Mouse (Mus musculus) MEL (cell line): ENCODE data around the gene Wfdc3. TPM values are rescaled to one million over a fixed set of nuclear protein-coding genes. Genes with fewer than 3 reads are reported as not detected.

Experiments
- DNase-seq: peaks from one replicate; pipeline ENCODE4 v3.0.0; 2011; ENCODE audit warnings: low read depth, low spot score
- H3K27ac ChIP-seq: 2 replicates; pipeline ENCODE4 v1.5.1; 2012; ENCODE audit warnings: low read depth, mild to moderate bottlenecking, control low read depth, low read length, moderate library complexity; ENCODE audit not compliant: control insufficient read depth
- H3K27me3 ChIP-seq, 2 experiments: fragments of 150-350 bp in 1 of 2; sonication (generic) in 1 of 2; 2 replicates each; pipeline ENCODE4 v1.6.1; 2012; ENCODE audit warnings: low read length in 2 of 2, mild to moderate bottlenecking in 2 of 2, improper control_type of control experiment in 1 of 2, moderate library complexity in 1 of 2; ENCODE audit not compliant: insufficient read depth in 2 of 2, control insufficient read depth in 1 of 2
- H3K36me3 ChIP-seq, 2 experiments: 2 replicates each; pipeline ENCODE4 v1.6.1; 2012 to 2014; ENCODE audit warnings: low read length in 2 of 2, improper control_type of control experiment in 1 of 2, inconsistent platforms in 1 of 2, mild to moderate bottlenecking in 1 of 2; ENCODE audit not compliant: insufficient read depth in 2 of 2, control insufficient read depth in 1 of 2
- H3K4me1 ChIP-seq, 2 experiments: fragments of 150-350 bp in 1 of 2; sonication (generic) in 1 of 2; 2 replicates each; pipeline ENCODE4 v1.6.1; 2012; ENCODE audit warnings: low read length in 2 of 2, improper control_type of control experiment in 1 of 2, mild to moderate bottlenecking in 1 of 2; ENCODE audit not compliant: insufficient read depth in 2 of 2, control insufficient read depth in 1 of 2
- H3K4me3 ChIP-seq, 2 experiments: fragments of 150-350 bp in 1 of 2; sonication (generic) in 1 of 2; 2 replicates each; pipeline ENCODE4 v1.5.1; 2012; ENCODE audit warnings: low read depth in 2 of 2, low read length in 2 of 2, mild to moderate bottlenecking in 2 of 2, moderate library complexity in 2 of 2, control low read depth in 1 of 2, improper control_type of control experiment in 1 of 2; ENCODE audit not compliant: control insufficient read depth in 1 of 2, insufficient read depth in 1 of 2
- H3K79me2 ChIP-seq: 2 replicates; pipeline ENCODE4 v1.6.1; 2012; ENCODE audit warnings: mild to moderate bottlenecking, low read length, moderate library complexity; ENCODE audit not compliant: control insufficient read depth, poor library complexity, insufficient read depth
- H3K9ac ChIP-seq: 2 replicates; pipeline ENCODE4 v1.6.1; 2012; ENCODE audit warnings: low read depth, mild to moderate bottlenecking, control low read depth, low read length, moderate library complexity; ENCODE audit not compliant: control insufficient read depth, poor library complexity, severe bottlenecking
- H3K9me3 ChIP-seq: fragments of 150-350 bp; sonication (generic); replicated peaks from 2 replicates; pipeline ENCODE4 v1.6.1; 2012; ENCODE audit warnings: mild to moderate bottlenecking, low read length, improper control_type of control experiment, moderate library complexity; ENCODE audit not compliant: insufficient read depth
- BHLHE40 ChIP-seq: IDR thresholded peaks from 2 replicates; pipeline ENCODE4 v1.6.1; 2012; ENCODE audit warnings: low read depth, mild to moderate bottlenecking, inconsistent platforms, low read length, improper control_type of control experiment, borderline replicate concordance
- ELF1 ChIP-seq: IDR thresholded peaks from 2 replicates; pipeline ENCODE4 v1.6.1; 2014; ENCODE audit warnings: low read depth, mild to moderate bottlenecking, inconsistent platforms, low read length, improper control_type of control experiment, moderate library complexity
- ETS1 ChIP-seq: IDR thresholded peaks from 2 replicates; pipeline ENCODE4 v1.6.1; 2012; ENCODE audit warnings: low read depth, mild to moderate bottlenecking, inconsistent platforms, low read length, improper control_type of control experiment, moderate library complexity
- HCFC1 ChIP-seq: IDR thresholded peaks from 2 replicates; pipeline ENCODE4 v1.6.1; 2012; ENCODE audit warnings: low read depth, mild to moderate bottlenecking, inconsistent platforms, low read length, improper control_type of control experiment, moderate library complexity
- MAFK ChIP-seq: IDR thresholded peaks from 2 replicates; pipeline ENCODE4 v1.6.1; 2011; ENCODE audit warnings: low read depth, mild to moderate bottlenecking, low read length, improper control_type of control experiment, borderline replicate concordance
- MAX ChIP-seq: IDR thresholded peaks from 2 replicates; pipeline ENCODE4 v1.6.1; 2011; ENCODE audit warnings: low read length, improper control_type of control experiment
- MEF2A ChIP-seq: IDR thresholded peaks from 2 replicates; pipeline ENCODE4 v1.6.1; 2014; ENCODE audit warnings: low read depth, mild to moderate bottlenecking, inconsistent platforms, low read length, improper control_type of control experiment; ENCODE audit not compliant: poor library complexity, insufficient replicate concordance, severe bottlenecking; ENCODE audit errors: extremely low read depth
- NELFE ChIP-seq: IDR thresholded peaks from 2 replicates; pipeline ENCODE4 v1.6.1; 2011; ENCODE audit warnings: low read depth, low read length, improper control_type of control experiment
- RAD21 ChIP-seq: IDR thresholded peaks from 2 replicates; pipeline ENCODE4 v1.6.1; 2011; ENCODE audit warnings: mild to moderate bottlenecking, low read depth, low read length, improper control_type of control experiment
- USF1 ChIP-seq: IDR thresholded peaks from 2 replicates; pipeline ENCODE4 v1.6.1; 2014; ENCODE audit warnings: low read depth, mild to moderate bottlenecking, inconsistent platforms, low read length, improper control_type of control experiment, moderate library complexity
- ZKSCAN1 ChIP-seq: IDR thresholded peaks from 2 replicates; pipeline ENCODE4 v1.6.1; 2012; ENCODE audit warnings: low read depth, mild to moderate bottlenecking, inconsistent platforms, low read length, improper control_type of control experiment, moderate library complexity
- polyA plus RNA-seq, 2 experiments: library from polyadenylated mRNA; stranded (reverse) in 1 of 2; unstranded in 1 of 2; fragments of >175 nt in 1 of 2; fragments of >200 nt in 1 of 2; gene quantifications; 2 replicates each; pipeline versions ENCODE4 v1.2.1 to v1.2.4; 2012; ENCODE audit warnings: low replicate concordance in 2 of 2, low read depth in 1 of 2; ENCODE audit not compliant: insufficient read length in 2 of 2, insufficient read depth in 1 of 2, missing spikeins in 1 of 2
- total RNA-seq: library from RNA; depleted of rRNA; stranded (reverse); fragments of 300-350 nt; gene quantifications from 2 replicates; pipeline ENCODE4 v1.2.3, GENCODE M21; 2012

Wfdc3 gene
- total and polyA plus RNA-seq, 3 experiments: 0.31 to 0.40 TPM; not detected in 1

GRCm38 (mm10) chr2:164779481-164780086 lies 33.9 kb upstream of the Wfdc3 start, which contains the start of gene Tnnc2:
Gene Tnnc2, minus strand, starts transcription at chr2:164779967.
- H3K27me3 ChIP-seq: no peaks in the 10 kb centered on the region
- no peak for DNase-seq
- no peak within 1 kb of the TSS for H3K27ac ChIP-seq
- H3K9ac ChIP-seq: no peak within 1 kb of the TSS
- peaks cover 0 to 3% of the 10 kb centered on the region in 2 experiments; a peak in 1 of 4 replicates for H3K36me3 ChIP-seq
- no peaks in the 10 kb centered on the region; a peak in 1 of 4 replicates for H3K4me1 ChIP-seq
- TF ChIP-seq ZKSCAN1: no peak
- TF ChIP-seq HCFC1: no peak
- TF ChIP-seq MEF2A: no peak
- TF ChIP-seq ELF1: no peak
- TF ChIP-seq RAD21: no peak
- TF ChIP-seq BHLHE40: no peak
- no peak for TF ChIP-seq USF1
- TF ChIP-seq NELFE: no peak
- TF ChIP-seq MAX: no peak
- H3K79me2 ChIP-seq: no peaks in the 10 kb centered on the region
- no peaks in the 10 kb centered on the region for H3K9me3 ChIP-seq
- H3K4me3 ChIP-seq: no peak within 1 kb of the TSS

- no peak for TF ChIP-seq BHLHE40
These were observed 33.1 kb upstream of the Wfdc3 start for GRCm38 (mm10) chr2:164778809-164779208.

GRCm38 (mm10) chr2:164778015-164778287 lies 32.2 kb upstream of the Wfdc3 start:
- Histone ChIP-seq H3K27ac (no peak overlapping the region), H3K79me2 (no peaks in the 10 kb centered on the region), H3K4me1 (peaks cover 0 to 9% of the 10 kb centered on the region in 2 experiments; a peak in 3 of 4 replicates), H3K9me3 (no peaks in the 10 kb centered on the region), H3K4me3 (no peak overlapping the region), H3K9ac (no peak overlapping the region), H3K27me3 (no peaks in the 10 kb centered on the region), H3K36me3 (peaks cover 0 to 5% of the 10 kb centered on the region in 2 experiments; a peak in 2 of 4 replicates)
- TF ChIP-seq MAFK (no peak), ETS1 (no peak)
- no peak for DNase-seq

More at GRCm38 (mm10) chr2:164778809-164779208, 33.1 kb upstream of the Wfdc3 start:
- no peak overlapping the region for H3K4me3 ChIP-seq
- H3K9me3 ChIP-seq: no peaks in the 10 kb centered on the region
- no peaks in the 10 kb centered on the region for H3K79me2 ChIP-seq
- 0 out of 4 replicates have a peak, but pooled peaks cover 0 to under 1% of the 10 kb centered on the region in 2 experiments for H3K4me1 ChIP-seq
- H3K27ac ChIP-seq: no peak overlapping the region
- no peak overlapping the region for H3K9ac ChIP-seq
- H3K27me3 ChIP-seq: no peaks in the 10 kb centered on the region
- DNase-seq: no peak
- H3K36me3 ChIP-seq: no peaks in the 10 kb centered on the region; a peak in 1 of 4 replicates
